Mouse (Mus musculus): Measurements from ENCODE around the gene Ralgps2. TPM values are rescaled to one million over a fixed set of nuclear protein-coding genes. Genes with fewer than 3 reads are reported as not detected.

Gene Ralgps2
- total and polyA plus RNA-seq, 3 experiments = 7.8 to 16.4 TPM; not detected in 1

DNA sequence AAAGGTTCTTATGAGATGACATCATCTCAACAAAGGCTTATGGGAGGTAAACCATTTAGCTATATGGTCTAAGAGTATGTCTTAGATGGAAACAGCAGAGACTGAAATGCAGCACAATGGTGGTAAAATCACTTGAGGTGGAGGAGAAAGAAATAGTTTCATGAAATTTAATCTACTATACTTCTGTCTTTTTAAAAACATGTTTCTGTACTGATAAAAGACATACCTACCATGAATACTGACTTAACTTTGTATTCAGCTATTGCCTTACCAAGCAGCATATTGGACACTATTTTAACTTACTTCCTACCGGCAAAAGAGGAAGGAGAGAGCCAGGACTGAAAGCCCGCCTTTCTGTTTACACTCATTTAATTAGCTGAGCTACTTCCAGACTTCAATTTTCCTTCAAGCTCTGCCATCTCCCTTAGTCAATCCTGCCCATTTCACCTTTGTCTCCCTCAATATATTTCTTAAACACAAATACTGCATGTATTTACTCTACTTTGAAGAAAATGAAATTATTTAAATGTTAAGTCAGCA lies 79.6 kb downstream of the Ralgps2 start:
- peak; percentile 75 for DNase-seq (ENCODE audit: low read depth, low spot score)
- Histone ChIP-seq H3K79me2 (ENCODE audit: control insufficient read depth, insufficient read depth, low read length, poor library complexity) (no peaks in the 10 kb centered on the region), H3K4me3 (ENCODE audit: control insufficient read depth in 1 of 2, insufficient read depth in 1 of 2, low read depth in 2 of 2, low read length in 2 of 2) (peak overlapping the region; percentile 48 to 49), H3K9me3 (replicated peaks; ENCODE audit: insufficient read depth, low read length) (no peaks in the 10 kb centered on the region), H3K27ac (ENCODE audit: control insufficient read depth, low read depth, low read length) (peak overlapping the region; percentile 69), H3K9ac (ENCODE audit: control insufficient read depth, low read depth, low read length, poor library complexity, severe bottlenecking) (peak overlapping the region; percentile 56), H3K36me3 (ENCODE audit: control insufficient read depth in 1 of 2, insufficient read depth in 2 of 2, low read length in 2 of 2) (peaks cover 0 to 26% of the 10 kb centered on the region in 2 experiments; a peak in 2 of 4 replicates), H3K4me1 (ENCODE audit: control insufficient read depth in 1 of 2, insufficient read depth in 2 of 2, low read length in 2 of 2) (peaks cover 13 to 29% of the 10 kb centered on the region in 2 experiments), H3K27me3 (ENCODE audit: control insufficient read depth in 1 of 2, insufficient read depth in 2 of 2, low read length in 2 of 2) (no peaks in the 10 kb centered on the region)
- TF ChIP-seq POLR2A (IDR thresholded peaks at IDR 0.05; ENCODE audit: control insufficient read depth in 1 of 2, insufficient read depth in 1 of 2, low read depth in 1 of 2, low read length in 2 of 2, poor library complexity in 1 of 2) (no peak), NRF1 (IDR thresholded peaks at IDR 0.05; ENCODE audit: insufficient read depth, low read depth, low read length, poor library complexity, severe bottlenecking) (no peak), HCFC1 (IDR thresholded peaks at IDR 0.05; ENCODE audit: low read depth, low read length) (no peak), GATA1 (IDR thresholded peaks at IDR 0.05; ENCODE audit: low read depth, low read length) (peak; percentile 26; the same call in 1 of the 2 replicates), EP300 (IDR thresholded peaks at IDR 0.05; ENCODE audit: low read depth in 1 of 2, low read length in 2 of 2) (peak in 1 of 2 experiments; percentile 39; a peak in 1 of 4 replicates), MAZ (IDR thresholded peaks at IDR 0.05; ENCODE audit: low read depth, low read length) (no peak), TAL1 (IDR thresholded peaks at IDR 0.05; ENCODE audit: low read length) (0 out of 2 replicates have a peak, but pooled peaks have one; percentile 6), SIN3A (IDR thresholded peaks at IDR 0.05; ENCODE audit: low read length) (peak; percentile 40; the same call in 1 of the 2 replicates), MAX (IDR thresholded peaks at IDR 0.05; ENCODE audit: low read length) (peak; percentile 3; the same call in 1 of the 2 replicates)

DNA sequence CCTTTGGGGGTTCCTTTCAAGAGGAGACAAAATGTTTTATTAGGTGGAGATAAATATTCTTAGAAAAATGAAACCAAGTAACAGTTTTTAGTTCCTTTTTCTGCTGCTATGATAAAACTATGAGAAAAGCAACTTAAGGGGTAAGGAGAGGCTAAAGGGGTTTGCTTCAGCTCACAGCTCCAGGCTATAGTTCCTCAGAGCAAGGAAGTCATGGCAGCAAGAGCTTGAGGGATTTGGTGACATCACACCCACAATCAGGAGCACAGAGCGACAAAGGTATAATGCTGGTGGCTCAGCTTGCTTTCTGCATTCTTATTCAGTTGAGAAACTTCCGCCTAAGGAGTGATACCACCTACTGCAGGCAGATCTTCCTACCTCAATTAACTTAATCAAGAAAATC lies 80.3 kb downstream of the Ralgps2 start:
- no peaks in the 10 kb centered on the region for H3K9me3 ChIP-seq (replicated peaks; ENCODE audit: insufficient read depth, low read length)
- H3K27me3 ChIP-seq (ENCODE audit: control insufficient read depth in 1 of 2, insufficient read depth in 2 of 2, low read length in 2 of 2) = no peaks in the 10 kb centered on the region
- peak overlapping the region; percentile 69 for H3K27ac ChIP-seq (ENCODE audit: control insufficient read depth, low read depth, low read length)
- DNase-seq (ENCODE audit: low read depth, low spot score) = peak; percentile 80
- peak overlapping the region; percentile 20 to 48 for H3K4me3 ChIP-seq (ENCODE audit: control insufficient read depth in 1 of 2, insufficient read depth in 1 of 2, low read depth in 2 of 2, low read length in 2 of 2)
- no peaks in the 10 kb centered on the region for H3K79me2 ChIP-seq (ENCODE audit: control insufficient read depth, insufficient read depth, low read length, poor library complexity)
- H3K36me3 ChIP-seq (ENCODE audit: control insufficient read depth in 1 of 2, insufficient read depth in 2 of 2, low read length in 2 of 2) = peaks cover 0 to 26% of the 10 kb centered on the region in 2 experiments; a peak in 2 of 4 replicates
- peak overlapping the region; percentile 31 for H3K9ac ChIP-seq (ENCODE audit: control insufficient read depth, low read depth, low read length, poor library complexity, severe bottlenecking)
- TF ChIP-seq ZMIZ1 (IDR thresholded peaks at IDR 0.05; ENCODE audit: low read depth, low read length) (no peak), GATA1 (IDR thresholded peaks at IDR 0.05; ENCODE audit: low read depth, low read length) (0 out of 2 replicates have a peak, but pooled peaks have one; percentile 5), GABPA (IDR thresholded peaks at IDR 0.05; ENCODE audit: low read depth, low read length) (no peak), MAX (IDR thresholded peaks at IDR 0.05; ENCODE audit: low read length) (no peak), TBP (IDR thresholded peaks at IDR 0.05; ENCODE audit: low read depth, low read length) (peak; percentile 81), RCOR1 (IDR thresholded peaks at IDR 0.05; ENCODE audit: low read depth, low read length) (no peak), ZNF384 (IDR thresholded peaks at IDR 0.05; ENCODE audit: low read depth, low read length) (no peak), MYC (IDR thresholded peaks at IDR 0.05; ENCODE audit: low read depth, low read length) (no peak), EP300 (IDR thresholded peaks at IDR 0.05; ENCODE audit: low read depth in 1 of 2, low read length in 2 of 2) (peak in 1 of 2 experiments; percentile 40; a peak in 2 of 4 replicates), ETS1 (IDR thresholded peaks at IDR 0.05; ENCODE audit: low read depth, low read length) (peak; percentile 43; the same call in 1 of the 2 replicates), HCFC1 (IDR thresholded peaks at IDR 0.05; ENCODE audit: low read depth, low read length) (peak; percentile 18; the same call in 1 of the 2 replicates), MAFK (IDR thresholded peaks at IDR 0.05; ENCODE audit: borderline replicate concordance, low read depth, low read length) (no peak), SIN3A (IDR thresholded peaks at IDR 0.05; ENCODE audit: low read length) (peak; percentile 31; the same call in 1 of the 2 replicates)
- H3K4me1 ChIP-seq (ENCODE audit: control insufficient read depth in 1 of 2, insufficient read depth in 2 of 2, low read length in 2 of 2) = peaks cover 13 to 29% of the 10 kb centered on the region in 2 experiments
